Mouse (Mus musculus) lung, postnatal 0 days (tissue): ENCODE measurements at regions not wholly inside any gene's neighbourhood (a gene's known extent, or its start where the extent isn't known, plus 50 kb on each side); places are given as distances from the start of the nearest gene placed in this dataset.

Experiments used
- ATAC-seq: fragments of 200-750 bp; cut with Nextera tagmentation; 2 replicates; pipeline ENCODE4 v1.8.0; 2017; ENCODE audit warnings: moderate library complexity
- DNase-seq: peaks from one replicate; pipeline ENCODE4 v3.0.0-alpha.2; 2016; ENCODE audit warnings: low spot score
- H3K27ac ChIP-seq: fragments of 300-500 bp; sonication (generic); 2 replicates; pipeline ENCODE4 v1.5.1; 2014; ENCODE audit warnings: antibody characterized with exemption, mild to moderate bottlenecking, low read length, mixed read lengths
- H3K27me3 ChIP-seq: fragments of 300-500 bp; sonication (generic); replicated peaks from 2 replicates; pipeline ENCODE4 v1.6.1; 2014; ENCODE audit warnings: low read length, mixed read lengths; ENCODE audit not compliant: insufficient read depth
- H3K36me3 ChIP-seq: fragments of 300-500 bp; sonication (generic); 2 replicates; pipeline ENCODE4 v1.6.1; 2014; ENCODE audit warnings: low read length, mixed read lengths; ENCODE audit not compliant: insufficient read depth
- H3K4me1 ChIP-seq: fragments of 300-500 bp; sonication (generic); 2 replicates; pipeline ENCODE4 v1.6.1; 2014; ENCODE audit warnings: antibody characterized with exemption, low read depth, low read length, mixed read lengths; ENCODE audit not compliant: insufficient read depth
- H3K4me2 ChIP-seq: fragments of 300-500 bp; sonication (generic); replicated peaks from 2 replicates; pipeline ENCODE4 v1.6.1; 2014; ENCODE audit warnings: low read depth, mild to moderate bottlenecking, low read length, moderate library complexity, mixed read lengths
- H3K4me3 ChIP-seq: fragments of 300-500 bp; sonication (generic); 2 replicates; pipeline ENCODE4 v1.5.1; 2014; ENCODE audit warnings: low read depth, low read length
- H3K9ac ChIP-seq: fragments of 300-500 bp; sonication (generic); replicated peaks from 2 replicates; pipeline ENCODE4 v1.6.1; 2014; ENCODE audit warnings: low read depth, mild to moderate bottlenecking
- H3K9me3 ChIP-seq: fragments of 300-500 bp; sonication (generic); 2 replicates; pipeline ENCODE4 v1.6.1; 2016; ENCODE audit warnings: low read length, mixed read lengths
- CTCF ChIP-seq: IDR thresholded peaks from 2 replicates; pipeline ENCODE4 v1.5.1; 2016; ENCODE audit warnings: antibody characterized with exemption, mild to moderate bottlenecking
- EP300 ChIP-seq: IDR thresholded peaks from 2 replicates; pipeline ENCODE4 v1.6.1; 2016; ENCODE audit warnings: antibody characterized with exemption, mild to moderate bottlenecking, control low read depth
- WGBS: fragments of 180-500 bp; shearing (Covaris S2); extraction: QIAGEN DNeasy Blood & Tissue Kit; methylation state at CpG from one replicate; pipeline ENCODE4 v1.1.7; 2014; 5-methylcytosine and 5-hydroxymethylcytosine counted together

DNA sequence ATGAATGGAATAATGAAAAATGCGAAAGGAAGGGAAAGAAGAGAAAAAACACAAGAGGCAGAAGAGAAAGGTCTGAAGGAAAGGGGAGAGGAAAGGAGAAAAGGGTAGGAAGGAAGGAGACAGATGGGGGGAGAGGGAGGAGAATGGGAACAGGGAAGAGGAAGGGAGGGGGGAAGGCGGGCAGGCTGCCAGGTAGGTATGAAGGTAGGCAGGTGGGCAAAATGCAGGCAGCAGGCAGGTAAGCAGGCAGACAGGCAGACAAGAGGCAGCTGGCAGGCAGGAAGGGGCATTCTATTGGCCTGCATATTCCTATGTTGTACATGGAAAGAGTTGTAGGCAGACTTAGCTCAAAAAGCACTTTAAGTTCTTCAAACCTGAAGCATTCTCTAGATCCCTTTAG, 72.8 kb downstream of the E030025P04Rik start:
- TF ChIP-seq EP300 (no peak), CTCF (no peak)
- no peak overlapping the region for H3K27ac ChIP-seq
- peaks cover 10% of the 10 kb centered on the region; the same call in 1 of the 2 replicates for H3K4me1 ChIP-seq
- ATAC-seq (no peak), DNase-seq (no peak)
- no peak overlapping the region for H3K4me3 ChIP-seq
- no peaks in the 10 kb centered on the region for H3K27me3 ChIP-seq
- no peak overlapping the region for H3K9ac ChIP-seq
- H3K36me3 ChIP-seq, result no peaks in the 10 kb centered on the region
- no peak overlapping the region for H3K4me2 ChIP-seq
- 47% methylated on average over 2 of the region's 2 CpGs for WGBS
- no peaks in the 10 kb centered on the region for H3K9me3 ChIP-seq

DNA sequence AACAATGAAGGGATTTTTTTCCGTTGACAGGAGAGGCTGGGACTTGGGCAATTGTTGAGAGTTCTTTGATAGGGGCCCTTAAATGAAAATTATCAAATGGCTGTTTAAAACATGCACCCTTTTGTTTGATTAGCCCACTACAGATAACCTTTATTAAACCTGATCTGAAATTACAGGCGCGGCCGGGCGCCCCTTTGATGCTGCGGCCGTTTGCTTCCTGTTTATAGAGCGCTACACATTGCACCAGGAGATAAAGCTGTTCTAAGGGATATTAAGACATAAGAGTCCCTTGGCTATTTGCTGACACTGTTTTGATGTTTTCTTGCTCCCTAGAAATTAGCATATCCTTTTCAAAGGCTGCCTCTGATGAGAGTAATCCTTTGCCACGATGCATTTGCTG, 73.8 kb downstream of the E030025P04Rik start:
- TF ChIP-seq CTCF (no peak), EP300 (peak; percentile 74)
- H3K4me3 ChIP-seq, result no peak overlapping the region
- H3K4me1 ChIP-seq, result peaks cover 10% of the 10 kb centered on the region; the same call in 1 of the 2 replicates
- peak; percentile 47 for ATAC-seq
- peak; percentile 40 for DNase-seq
- 30% methylated on average over 9 of the region's 9 CpGs for WGBS
- no peak overlapping the region for H3K9ac ChIP-seq
- H3K36me3 ChIP-seq, result no peaks in the 10 kb centered on the region
- no peaks in the 10 kb centered on the region for H3K9me3 ChIP-seq
- no peak overlapping the region for H3K4me2 ChIP-seq
- H3K27me3 ChIP-seq, result no peaks in the 10 kb centered on the region
- H3K27ac ChIP-seq, result no peak overlapping the region

DNA sequence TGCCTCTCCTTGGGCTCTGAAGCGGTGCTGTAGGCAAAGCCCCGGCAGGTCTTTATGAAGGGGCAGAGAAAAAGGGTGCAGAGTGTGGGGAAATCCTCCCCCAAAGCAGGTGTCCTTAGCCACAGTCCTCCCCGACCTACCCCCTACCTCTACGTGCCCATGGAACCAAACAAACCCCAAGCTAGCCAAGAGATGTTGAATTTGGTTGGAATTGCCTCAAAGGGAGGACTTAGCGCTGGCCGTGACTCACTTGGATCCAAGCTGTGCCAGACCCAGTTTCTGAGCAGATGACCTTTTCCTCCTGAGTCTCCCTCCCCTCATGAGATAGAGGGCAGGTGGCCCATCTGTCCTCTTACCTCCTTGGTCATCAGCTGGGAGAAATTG, 74.9 kb downstream of the E030025P04Rik start:
- no peak for TF ChIP-seq EP300
- TF ChIP-seq CTCF, result no peak
- Histone ChIP-seq H3K9me3 (no peaks in the 10 kb centered on the region), H3K4me2 (no peak overlapping the region), H3K9ac (no peak overlapping the region), H3K27me3 (no peaks in the 10 kb centered on the region), H3K27ac (no peak overlapping the region), H3K36me3 (no peaks in the 10 kb centered on the region), H3K4me1 (peaks cover 10% of the 10 kb centered on the region; the same call in 1 of the 2 replicates), H3K4me3 (no peak overlapping the region)
- ATAC-seq (no peak; the same call in 1 of the 2 replicates), DNase-seq (peak; percentile 19)
- whole genome bisulfite sequencing, result 59% methylated on average over 6 of the region's 6 CpGs

DNA sequence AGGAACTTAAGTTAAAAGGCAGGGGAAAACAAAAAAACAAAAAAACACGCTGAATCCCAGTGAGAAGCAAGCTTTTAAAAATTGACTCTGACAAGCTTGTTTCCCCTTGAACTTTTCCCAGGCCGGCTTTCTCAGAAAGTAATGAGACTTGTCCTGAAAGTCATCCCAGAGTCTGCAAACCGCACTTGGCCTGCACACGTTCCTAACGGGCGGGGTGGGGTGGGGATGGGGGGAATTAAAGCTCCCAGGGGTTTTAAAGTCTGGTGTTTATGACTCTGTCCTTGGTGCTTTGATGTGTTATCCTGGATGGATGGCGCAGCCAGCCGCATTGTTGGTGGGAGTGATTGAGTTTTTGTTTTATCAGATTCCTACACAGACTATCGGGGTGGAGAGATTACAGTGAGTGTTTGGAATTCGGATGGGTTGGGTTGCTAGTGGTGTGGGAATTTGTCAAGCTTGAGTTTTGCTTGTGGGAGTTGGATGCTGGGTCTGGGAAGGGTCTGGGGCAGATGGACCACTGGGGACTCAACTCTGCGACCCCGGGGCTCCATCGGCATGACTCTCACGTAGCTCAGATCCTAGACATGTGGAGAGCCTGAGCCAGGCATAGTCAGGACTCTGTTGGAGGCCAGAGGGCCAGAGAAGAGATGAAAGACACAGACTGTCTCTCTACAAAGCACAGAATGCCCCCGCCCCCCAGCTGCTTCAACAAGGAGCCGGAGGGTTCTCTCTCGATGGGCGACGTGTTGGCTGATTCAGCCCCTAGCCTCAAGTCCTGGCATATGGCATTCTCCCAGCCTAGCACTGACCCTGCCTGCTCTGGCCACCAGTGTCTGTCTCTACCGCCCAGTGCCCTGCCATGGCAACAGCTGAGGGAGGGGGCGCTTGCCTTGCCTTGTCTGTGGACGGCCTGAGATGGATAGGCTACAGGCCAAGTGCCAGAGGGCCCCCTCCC, 75.5 kb downstream of the E030025P04Rik start:
- no peak overlapping the region for H3K9ac ChIP-seq
- WGBS, result 30% methylated on average over 21 of the region's 22 CpGs
- H3K4me3 ChIP-seq, result no peak overlapping the region
- TF ChIP-seq CTCF, result no peak
- 0 out of 2 replicates have a peak, but pooled peaks have one; percentile 32 for TF ChIP-seq EP300
- peak; percentile 42 for DNase-seq
- no peaks in the 10 kb centered on the region for H3K27me3 ChIP-seq
- no peak overlapping the region for H3K27ac ChIP-seq
- no peak overlapping the region for H3K4me2 ChIP-seq
- peaks cover 10% of the 10 kb centered on the region; the same call in 1 of the 2 replicates for H3K4me1 ChIP-seq
- ATAC-seq, result peak; percentile 58
- no peaks in the 10 kb centered on the region for H3K9me3 ChIP-seq
- H3K36me3 ChIP-seq, result no peaks in the 10 kb centered on the region

DNA sequence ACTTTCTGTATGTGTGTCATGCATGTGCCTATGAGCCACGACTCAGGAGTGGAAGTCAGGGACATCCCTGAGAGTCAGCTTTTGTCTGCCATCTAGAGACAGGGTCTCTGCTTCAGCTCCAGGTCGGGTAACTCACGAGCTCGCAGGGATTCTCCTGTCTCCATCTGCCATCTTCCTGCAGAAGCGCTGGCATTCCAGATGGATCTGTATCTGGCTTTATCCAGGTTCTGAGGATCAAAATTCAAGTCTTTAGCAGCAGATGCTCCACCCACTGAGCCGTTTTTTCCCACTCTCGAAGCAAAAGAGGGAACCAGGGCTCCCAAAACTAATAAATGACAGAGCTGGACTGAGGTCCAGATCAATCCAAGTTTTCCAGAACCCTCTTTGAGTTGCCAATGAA, 76.4 kb downstream of the E030025P04Rik start:
- H3K9ac ChIP-seq, result no peak overlapping the region
- H3K9me3 ChIP-seq, result no peaks in the 10 kb centered on the region
- peaks cover 10% of the 10 kb centered on the region; the same call in 1 of the 2 replicates for H3K4me1 ChIP-seq
- ATAC-seq (no peak), DNase-seq (no peak)
- H3K27ac ChIP-seq, result no peak overlapping the region
- H3K4me2 ChIP-seq, result no peak overlapping the region
- no peaks in the 10 kb centered on the region for H3K27me3 ChIP-seq
- 72% methylated on average over 7 of the region's 7 CpGs for WGBS
- no peak overlapping the region for H3K4me3 ChIP-seq
- TF ChIP-seq CTCF (no peak), EP300 (no peak)
- no peaks in the 10 kb centered on the region for H3K36me3 ChIP-seq

DNA sequence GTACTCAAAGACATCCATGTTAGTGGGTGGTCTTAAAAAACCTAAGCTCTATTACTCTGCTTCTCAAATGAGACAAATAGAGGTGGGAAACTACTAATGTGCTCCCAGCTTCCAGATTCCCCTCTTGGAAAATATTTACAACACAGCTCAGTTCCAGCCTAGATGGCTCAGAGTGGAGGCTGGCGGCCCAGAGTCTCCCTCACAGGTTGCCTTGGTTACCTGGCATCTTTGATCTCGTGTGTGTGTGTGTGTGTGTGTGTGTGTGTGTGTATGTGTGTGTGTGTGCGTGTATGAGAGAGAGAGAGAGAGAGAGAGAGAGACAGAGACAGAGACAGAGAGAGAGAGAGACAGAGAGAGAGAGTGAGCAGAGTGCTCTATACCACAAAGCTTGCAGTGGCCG, 82.2 kb downstream of the E030025P04Rik start:
- no peak for TF ChIP-seq CTCF
- TF ChIP-seq EP300, result no peak
- Histone ChIP-seq H3K4me1 (no peaks in the 10 kb centered on the region), H3K27ac (no peak overlapping the region), H3K27me3 (no peaks in the 10 kb centered on the region), H3K9ac (no peak overlapping the region), H3K36me3 (no peaks in the 10 kb centered on the region), H3K9me3 (no peaks in the 10 kb centered on the region), H3K4me2 (no peak overlapping the region), H3K4me3 (no peak overlapping the region)
- WGBS, result 54% methylated on average over 3 of the region's 4 CpGs
- DNase-seq (no peak), ATAC-seq (no peak)
